15 mouse cellular contexts compared by ENCODE assay signal in the genomic region with DNA sequence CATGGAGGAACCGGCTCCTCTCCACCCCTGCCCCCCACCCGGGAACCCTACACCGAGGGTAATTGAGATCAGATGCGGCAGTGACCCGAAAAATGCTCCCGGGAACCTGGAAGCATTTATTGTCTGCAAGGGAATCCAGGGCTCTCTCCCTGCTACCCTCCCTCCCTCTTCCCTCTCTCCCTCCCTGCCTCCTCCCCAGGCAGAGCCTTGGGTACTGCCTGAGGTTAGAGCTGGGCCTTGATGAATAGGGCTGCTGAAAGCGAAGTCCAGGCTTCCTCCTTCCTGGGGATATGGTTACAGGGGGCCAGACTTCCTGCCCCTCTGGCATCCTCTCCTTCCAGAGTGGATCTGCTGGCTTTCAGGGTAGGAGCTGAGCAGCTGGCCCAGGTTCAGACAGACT. TPM values are rescaled to one million over a fixed set of nuclear protein-coding genes. Genes with fewer than 3 reads are reported as not detected.
A peak's percentile ranks its signal among the peaks of the same experiment; 100 is the strongest.
DNase-seq lines count a peak whose midpoint lies in the region; ATAC-seq lines count a peak whose summit lies in the region.
"Had no signal": no experiment of that assay in that cellular context is flagged by ENCODE, and none has a peak within 500 bp of the region (broad histone marks: within the 10 kb centered on the region; RNA-seq: fewer than 3 reads in every experiment).

No protein-coding gene starts in this region.

- H3K4me1 ChIP-seq in forebrain, embryonic 10.5 days: peaks cover 51% of the 10 kb centered on the region
- H3K4me1 ChIP-seq in forebrain, embryonic 11.5 days (replicated peaks; ENCODE audit: control insufficient read depth, insufficient read depth, low read length): no peaks in the 10 kb centered on the region; the same call in 1 of the 2 replicates
- H3K4me1 ChIP-seq in limb, embryonic 10.5 days: peaks cover 58% of the 10 kb centered on the region

- WGBS in forebrain, embryonic 10.5 days: 10% methylated on average over 7 of the region's 7 CpGs
- 8% methylated on average over 7 of the region's 7 CpGs for WGBS in forebrain, embryonic 11.5 days
- WGBS in limb, embryonic 10.5 days: 2% methylated on average over 7 of the region's 7 CpGs

- H3K27ac ChIP-seq in forebrain, embryonic 10.5 days: 0 out of 2 replicates have a peak overlapping the region, but pooled peaks have one; percentile 44
- H3K27ac ChIP-seq in forebrain, embryonic 11.5 days (ENCODE audit: low read depth, low read length): no peak overlapping the region
- peak overlapping the region; percentile 68 for H3K27ac ChIP-seq in limb, embryonic 10.5 days
- H3K27ac ChIP-seq: midbrain, embryonic 12.5 days; neural tube, embryonic 12.5 days had no signal

- no peak overlapping the region for H3K9ac ChIP-seq in forebrain, embryonic 11.5 days (ENCODE audit: low read length)
- H3K9ac ChIP-seq: heart, embryonic 15.5 days; midbrain, embryonic 12.5 days; neural tube, embryonic 12.5 days had no signal

- peaks cover 66% of the 10 kb centered on the region for H3K27me3 ChIP-seq in forebrain, embryonic 10.5 days (ENCODE audit: poor library complexity, severe bottlenecking)
- peaks cover 19% of the 10 kb centered on the region for H3K27me3 ChIP-seq in forebrain, embryonic 11.5 days (ENCODE audit: control insufficient read depth, insufficient read depth, low read length)
- peaks cover 34% of the 10 kb centered on the region for H3K27me3 ChIP-seq in limb, embryonic 10.5 days (ENCODE audit: low read depth, poor library complexity, severe bottlenecking)

- H3K4me2 ChIP-seq in forebrain, embryonic 11.5 days (ENCODE audit: low read depth, low read length, severe bottlenecking): no peak overlapping the region
- H3K4me2 ChIP-seq: midbrain, embryonic 12.5 days had no signal

- ATAC-seq in forebrain, embryonic 11.5 days (replicated peaks; ENCODE audit: low FRiP score): no peak
- ATAC-seq: hindbrain, embryonic 16.5 days had no signal

- peak; percentile 58 for DNase-seq in forebrain, embryonic 10.5 days (ENCODE audit: extremely low spot score, low spot score)
- DNase-seq in forebrain, embryonic 11.5 days (ENCODE audit: low spot score): no peak
- DNase-seq in kidney, postnatal 10 days: peak; percentile 42
- DNase-seq in kidney, adult 8-10 months: no peak
- peak; percentile 81 for DNase-seq in embryo, embryonic 11 days
- peak; percentile 80 for DNase-seq in limb, embryonic 10.5 days (ENCODE audit: low spot score)
- no peak for DNase-seq in cerebellum, postnatal 10 days
- no peak for DNase-seq in frontal cortex, postnatal 14 days (ENCODE audit: low spot score in 2 of 2)
- DNase-seq: cerebellum, adult 9-10 months; lung, adult 2 months; thymus, postnatal 25 days had no signal

- H3K4me3 ChIP-seq in forebrain, embryonic 10.5 days: no peak overlapping the region
- no peak overlapping the region for H3K4me3 ChIP-seq in forebrain, embryonic 11.5 days (ENCODE audit: low read depth, low read length)
- H3K4me3 ChIP-seq in limb, embryonic 10.5 days: no peak overlapping the region
- H3K4me3 ChIP-seq: heart, embryonic 15.5 days; midbrain, embryonic 12.5 days; neural tube, embryonic 12.5 days had no signal

- H3K9me3 ChIP-seq in forebrain, embryonic 10.5 days: no peaks in the 10 kb centered on the region
- H3K9me3 ChIP-seq in forebrain, embryonic 11.5 days (ENCODE audit: control insufficient read depth, low read length): no peaks in the 10 kb centered on the region
- no peaks in the 10 kb centered on the region for H3K9me3 ChIP-seq in limb, embryonic 10.5 days (replicated peaks)
- H3K9me3 ChIP-seq: heart, embryonic 15.5 days; midbrain, embryonic 12.5 days; neural tube, embryonic 12.5 days had no signal

- no peaks in the 10 kb centered on the region for H3K36me3 ChIP-seq in forebrain, embryonic 10.5 days (replicated peaks)
- no peaks in the 10 kb centered on the region for H3K36me3 ChIP-seq in forebrain, embryonic 11.5 days (ENCODE audit: control insufficient read depth, insufficient read depth, low read length)
- H3K36me3 ChIP-seq in limb, embryonic 10.5 days: no peaks in the 10 kb centered on the region
- H3K36me3 ChIP-seq: heart, embryonic 15.5 days; midbrain, embryonic 12.5 days; neural tube, embryonic 12.5 days had no signal

RNA-seq across cellular contexts. Expression of gene Ptgs1, which starts 18.4 kb away (rescaled TPM):
- 2.2 and 3.6 TPM in 2 replicates for polyA plus RNA-seq in forebrain, embryonic 10.5 days (2016; fragmentation: Nextera tagmentation; extraction: Ambion mirVana)
- 2.8 and 2.9 TPM in 2 replicates for polyA plus RNA-seq in forebrain, embryonic 11.5 days (2014; fragmentation: Nextera tagmentation; extraction: Ambion mirVana)
- 2.9 and 3.3 TPM in 2 replicates for polyA plus RNA-seq in limb, embryonic 10.5 days (2016; fragmentation: Nextera tagmentation; extraction: Ambion mirVana)

Comparison
In these comparisons a context has a peak if more than half of its experiments do, and no peak if none do; other contexts are left out.
1. DNase-seq: peak in forebrain, embryonic 10.5 days (single experiment), kidney, postnatal 10 days (single experiment), embryo, embryonic 11 days (single experiment) and limb, embryonic 10.5 days (single experiment); none in forebrain, embryonic 11.5 days (single experiment), kidney, adult 8-10 months (0 of 2), cerebellum, postnatal 10 days (0 of 2) and frontal cortex, postnatal 14 days (0 of 2).